Mouse (Mus musculus): ENCODE measurements around the gene Slc15a2.

GRCm38 (mm10) chr16:36747767-36748166, 37.0 kb downstream of the Slc15a2 start:
- no peak for TF ChIP-seq GATA1 (IDR thresholded peaks at IDR 0.05; ENCODE audit: borderline replicate concordance, low read length)
- TF ChIP-seq FLI1 (IDR thresholded peaks at IDR 0.05; ENCODE audit: low read length), result no peak
